Mouse (Mus musculus) neural tube, embryonic 12.5 days (tissue): ENCODE measurements at regions not wholly inside any gene's neighbourhood (a gene's known extent, or its start where the extent isn't known, plus 50 kb on each side); places are given as distances from the start of the nearest gene placed in this dataset.

Source experiments
- ATAC-seq: fragments of 200-750 bp; cut with Nextera tagmentation; 2 replicates; pipeline ENCODE4 v1.8.0; 2017; ENCODE audit warnings: low read depth, mild to moderate bottlenecking, moderate TSS enrichment, moderate library complexity; ENCODE audit not compliant: low FRiP score
- H3K27ac ChIP-seq: fragments of 300-500 bp; sonication (generic); 2 replicates; pipeline ENCODE4 v1.5.1; 2016
- H3K27me3 ChIP-seq: fragments of 300-500 bp; sonication (generic); replicated peaks from 2 replicates; pipeline ENCODE4 v1.6.1; 2016; ENCODE audit warnings: mild to moderate bottlenecking
- H3K36me3 ChIP-seq: fragments of 300-500 bp; sonication (generic); 2 replicates; pipeline ENCODE4 v1.6.1; 2016; ENCODE audit warnings: mild to moderate bottlenecking
- H3K4me1 ChIP-seq: fragments of 300-500 bp; sonication (generic); 2 replicates; pipeline ENCODE4 v1.6.1; 2016
- H3K4me2 ChIP-seq: fragments of 300-500 bp; sonication (generic); replicated peaks from 2 replicates; pipeline ENCODE4 v1.6.1; 2016; ENCODE audit warnings: mild to moderate bottlenecking
- H3K4me3 ChIP-seq: fragments of 300-500 bp; sonication (generic); 2 replicates; pipeline ENCODE4 v1.5.1; 2016
- H3K9ac ChIP-seq: fragments of 300-500 bp; sonication (generic); 2 replicates; pipeline ENCODE4 v1.6.1; 2016; ENCODE audit warnings: mild to moderate bottlenecking
- H3K9me3 ChIP-seq: fragments of 300-500 bp; sonication (generic); 2 replicates; pipeline ENCODE4 v1.6.1; 2016; ENCODE audit warnings: mild to moderate bottlenecking
- WGBS: fragments of 180-500 bp; shearing (Covaris S2); methylation state at CpG from one replicate; pipeline ENCODE4 v1.1.7; 2016; 5-methylcytosine and 5-hydroxymethylcytosine counted together

DNA sequence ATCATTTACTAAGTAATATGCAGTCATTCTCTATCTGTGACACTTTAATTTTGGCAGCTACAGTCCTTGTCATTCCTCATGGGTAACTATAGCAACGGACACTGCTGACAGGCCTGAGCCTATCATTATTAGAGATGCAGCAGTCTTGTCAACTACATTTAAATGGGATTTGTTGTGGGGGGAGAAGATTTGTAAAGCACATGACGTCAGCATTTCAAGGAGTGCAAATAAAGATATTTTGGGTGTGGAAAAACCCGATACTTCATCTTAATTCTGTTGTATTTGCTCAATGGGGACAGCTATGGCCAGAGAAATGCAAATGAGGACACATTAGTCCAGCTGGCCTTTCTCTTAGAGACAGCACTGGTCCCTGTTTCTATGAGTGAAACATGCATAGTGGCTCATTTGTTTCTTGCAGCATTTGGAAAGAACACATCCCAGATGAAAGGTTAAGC lies 55.5 kb upstream of the Kcne4 start:
- ATAC-seq = peak; percentile 94
- 44% methylated on average over 3 of the region's 3 CpGs for WGBS

More for the DNA sequence above, 55.5 kb upstream of the Kcne4 start:
- H3K9ac ChIP-seq = no peak overlapping the region
- H3K27me3 ChIP-seq = no peaks in the 10 kb centered on the region
- no peak overlapping the region for H3K4me3 ChIP-seq
- H3K4me2 ChIP-seq = no peak overlapping the region
- H3K27ac ChIP-seq = no peak overlapping the region
- H3K9me3 ChIP-seq = no peaks in the 10 kb centered on the region
- peaks cover 7% of the 10 kb centered on the region for H3K4me1 ChIP-seq
- H3K36me3 ChIP-seq = no peaks in the 10 kb centered on the region
